Mouse (Mus musculus): ENCODE results near the gene Slit2. TPM values are rescaled to one million over a fixed set of nuclear protein-coding genes. Genes with fewer than 3 reads are reported as not detected.
A peak's percentile ranks its signal among the peaks of the same experiment; 100 is the strongest.

The Slit2 gene
- polyA plus RNA-seq, 1 experiment, result 9.9 TPM

- no peak for DNase-seq (ENCODE audit: extremely low spot score in 1 of 2, low spot score in 1 of 2)
Measured at GRCm38 (mm10) chr5:48215248-48215647, 232.3 kb downstream of the Slit2 start.

- no peak for DNase-seq (ENCODE audit: extremely low spot score in 1 of 2, low spot score in 1 of 2)
Measured at GRCm38 (mm10) chr5:48219624-48220155, 236.8 kb downstream of the Slit2 start.

GRCm38 (mm10) chr5:48225500-48225899 lies 242.6 kb downstream of the Slit2 start:
- no peak for DNase-seq (ENCODE audit: extremely low spot score in 1 of 2, low spot score in 1 of 2)

- DNase-seq (ENCODE audit: extremely low spot score in 1 of 2, low spot score in 1 of 2), result no peak
Measured at GRCm38 (mm10) chr5:48230430-48231080, 247.6 kb downstream of the Slit2 start.

- no peak for DNase-seq (ENCODE audit: extremely low spot score in 1 of 2, low spot score in 1 of 2)
Measured at GRCm38 (mm10) chr5:48234728-48235127, 251.8 kb downstream of the Slit2 start.

- no peak for DNase-seq (ENCODE audit: extremely low spot score in 1 of 2, low spot score in 1 of 2)
Measured at GRCm38 (mm10) chr5:48235270-48235669, 252.3 kb downstream of the Slit2 start.

GRCm38 (mm10) chr5:48240751-48241150 lies 257.8 kb downstream of the Slit2 start:
- DNase-seq (ENCODE audit: extremely low spot score in 1 of 2, low spot score in 1 of 2), result peak; percentile 29 to 81

- DNase-seq (ENCODE audit: extremely low spot score in 1 of 2, low spot score in 1 of 2), result no peak
Measured at GRCm38 (mm10) chr5:48248327-48248726, 265.4 kb downstream of the Slit2 start.

- DNase-seq (ENCODE audit: extremely low spot score in 1 of 2, low spot score in 1 of 2), result no peak
Measured at GRCm38 (mm10) chr5:48277561-48277960, 294.6 kb downstream of the Slit2 start.

GRCm38 (mm10) chr5:48301186-48301585 lies 318.2 kb downstream of the Slit2 start:
- DNase-seq (ENCODE audit: extremely low spot score in 1 of 2, low spot score in 1 of 2), result no peak

- DNase-seq (ENCODE audit: extremely low spot score in 1 of 2, low spot score in 1 of 2), result no peak
Measured at GRCm38 (mm10) chr5:48315057-48315602, 332.2 kb downstream of the Slit2 start.

GRCm38 (mm10) chr5:48320597-48320996 lies 337.7 kb downstream of the Slit2 start:
- DNase-seq (ENCODE audit: extremely low spot score in 1 of 2, low spot score in 1 of 2), result no peak

GRCm38 (mm10) chr5:48326221-48326620 lies 343.3 kb downstream of the Slit2 start:
- DNase-seq (ENCODE audit: extremely low spot score in 1 of 2, low spot score in 1 of 2), result no peak

GRCm38 (mm10) chr5:48327652-48328051 lies 344.7 kb downstream of the Slit2 start, which contains the start of gene 5730480H06Rik:
Gene 5730480H06Rik (plus strand): TSS chr5:48327952.
- DNase-seq (ENCODE audit: extremely low spot score in 1 of 2, low spot score in 1 of 2), result no peak

GRCm38 (mm10) chr5:48329751-48330150 lies 346.8 kb downstream of the Slit2 start:
- DNase-seq (ENCODE audit: extremely low spot score in 1 of 2, low spot score in 1 of 2), result no peak

- DNase-seq (ENCODE audit: extremely low spot score in 1 of 2, low spot score in 1 of 2), result no peak
Measured at GRCm38 (mm10) chr5:48330817-48331216, 347.9 kb downstream of the Slit2 start.

- DNase-seq (ENCODE audit: extremely low spot score in 1 of 2, low spot score in 1 of 2), result no peak
Measured at GRCm38 (mm10) chr5:48331441-48331840, 348.5 kb downstream of the Slit2 start.

GRCm38 (mm10) chr5:48333407-48333806 lies 350.5 kb downstream of the Slit2 start:
- no peak for DNase-seq (ENCODE audit: extremely low spot score in 1 of 2, low spot score in 1 of 2)

GRCm38 (mm10) chr5:48333884-48334513 lies 351.1 kb downstream of the Slit2 start:
- no peak for DNase-seq (ENCODE audit: extremely low spot score in 1 of 2, low spot score in 1 of 2)

GRCm38 (mm10) chr5:48340808-48341433 lies 358.0 kb downstream of the Slit2 start:
- no peak for DNase-seq (ENCODE audit: extremely low spot score in 1 of 2, low spot score in 1 of 2)

All from frontal cortex, adult 2 months (tissue).